Mouse (Mus musculus): ENCODE results near the gene Rplp2. TPM values are rescaled to one million over a fixed set of nuclear protein-coding genes. Genes with fewer than 3 reads are reported as not detected.

Gene Rplp2
- polyA plus RNA-seq, 1 experiment from 2014 or later: 684 TPM

DNA sequence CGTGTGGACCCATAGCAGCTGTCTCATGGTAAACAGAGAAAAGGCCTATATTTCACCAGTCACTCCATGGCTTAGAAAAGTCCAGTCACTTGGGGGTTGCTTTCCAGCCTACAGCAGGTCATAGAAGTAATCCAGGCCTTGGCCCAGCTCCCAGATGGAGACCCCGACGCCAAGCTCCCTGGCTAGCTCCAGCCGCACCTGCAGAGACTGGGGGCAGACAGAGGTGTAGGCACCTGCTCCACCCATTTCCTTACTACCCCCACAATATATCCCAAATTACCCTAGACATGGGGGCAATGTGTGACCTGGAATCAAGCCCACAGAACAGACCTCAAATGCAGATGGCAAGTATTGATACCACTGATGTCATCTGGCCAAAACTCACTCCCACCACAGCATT lies 48.8 kb downstream of the Rplp2 start:
- H3K4me2 ChIP-seq (ENCODE audit: low read length): no peak overlapping the region
- no peak overlapping the region for H3K9ac ChIP-seq (replicated peaks; ENCODE audit: low read depth, low read length)
- H3K27me3 ChIP-seq (replicated peaks; ENCODE audit: control insufficient read depth, insufficient read depth, low read length): no peaks in the 10 kb centered on the region
- ATAC-seq: no peak
- no peaks in the 10 kb centered on the region for H3K4me1 ChIP-seq (replicated peaks; ENCODE audit: control insufficient read depth, insufficient read depth, low read length)
- peaks cover 2% of the 10 kb centered on the region; the same call in 1 of the 2 replicates for H3K36me3 ChIP-seq (ENCODE audit: control insufficient read depth, insufficient read depth)
- H3K27ac ChIP-seq (ENCODE audit: low read length): no peak overlapping the region
- no peaks in the 10 kb centered on the region for H3K9me3 ChIP-seq (ENCODE audit: control insufficient read depth, low read length)
- WGBS: 87% methylated on average over 4 of the region's 4 CpGs
- no peak overlapping the region for H3K4me3 ChIP-seq (replicated peaks; ENCODE audit: low read length)

DNA sequence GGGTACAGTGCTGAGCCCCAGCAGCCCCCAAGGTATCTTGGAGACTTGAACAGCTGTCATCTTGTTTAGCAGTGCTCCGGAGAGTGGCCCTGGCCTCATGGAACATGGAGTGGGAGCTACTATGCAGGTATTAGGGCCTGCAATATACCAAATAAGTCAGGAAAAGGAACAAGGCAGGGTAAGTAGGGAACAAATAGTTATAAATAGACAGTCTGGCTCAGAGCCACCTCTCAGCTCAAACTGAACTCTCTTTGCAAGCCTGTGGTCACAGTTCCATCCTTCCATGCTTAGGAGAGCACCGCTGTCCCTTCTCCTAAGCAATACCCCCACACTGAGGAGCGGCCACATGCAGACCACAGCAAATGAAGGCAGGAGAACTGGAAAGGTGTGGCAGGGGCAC lies 50.4 kb downstream of the Rplp2 start:
- Histone ChIP-seq H3K9ac (replicated peaks; ENCODE audit: low read depth, low read length) (no peak overlapping the region), H3K27ac (ENCODE audit: low read length) (no peak overlapping the region), H3K4me3 (replicated peaks; ENCODE audit: low read length) (no peak overlapping the region), H3K27me3 (replicated peaks; ENCODE audit: control insufficient read depth, insufficient read depth, low read length) (no peaks in the 10 kb centered on the region), H3K4me1 (replicated peaks; ENCODE audit: control insufficient read depth, insufficient read depth, low read length) (no peaks in the 10 kb centered on the region), H3K4me2 (ENCODE audit: low read length) (no peak overlapping the region), H3K36me3 (ENCODE audit: control insufficient read depth, insufficient read depth) (peaks cover 2% of the 10 kb centered on the region; the same call in 1 of the 2 replicates), H3K9me3 (ENCODE audit: control insufficient read depth, low read length) (no peaks in the 10 kb centered on the region)
- ATAC-seq: no peak
- whole genome bisulfite sequencing: 95% methylated on average over 3 of the region's 3 CpGs

Other genes with a start within 250 kb of the Rplp2 start
- gene Lmntd2, start 233.3 kb upstream of the Rplp2 start, polyA plus RNA-seq (2015; fragmentation: Nextera tagmentation; extraction: Ambion mirVana): 0.76 and 1.2 TPM in 2 replicates
- 22.9 and 23.6 TPM in 2 replicates for gene Rassf7, start 231.5 kb upstream of the Rplp2 start, polyA plus RNA-seq (2015; fragmentation: Nextera tagmentation; extraction: Ambion mirVana)
- 90.2 and 96.1 TPM in 2 replicates for gene Phrf1, start 218.6 kb upstream of the Rplp2 start, polyA plus RNA-seq (2015; fragmentation: Nextera tagmentation; extraction: Ambion mirVana)
- gene Irf7, start 180.9 kb upstream of the Rplp2 start, polyA plus RNA-seq (2015; fragmentation: Nextera tagmentation; extraction: Ambion mirVana): 0.76 and 1.9 TPM in 2 replicates
- gene Cdhr5, start 170.6 kb upstream of the Rplp2 start, polyA plus RNA-seq (2015; fragmentation: Nextera tagmentation; extraction: Ambion mirVana): not detected in 2 replicates
- gene Sct, start 168.2 kb upstream of the Rplp2 start, polyA plus RNA-seq (2015; fragmentation: Nextera tagmentation; extraction: Ambion mirVana): 0.55 and 2.0 TPM in 2 replicates
- 0.47 and 0.52 TPM in 2 replicates for gene Drd4, start 155.4 kb upstream of the Rplp2 start, polyA plus RNA-seq (2015; fragmentation: Nextera tagmentation; extraction: Ambion mirVana)
- 144 and 164 TPM in 2 replicates for gene Deaf1, start 119.7 kb upstream of the Rplp2 start, polyA plus RNA-seq (2015; fragmentation: Nextera tagmentation; extraction: Ambion mirVana)
- gene Tmem80, start 119.6 kb upstream of the Rplp2 start, polyA plus RNA-seq (2015; fragmentation: Nextera tagmentation; extraction: Ambion mirVana): 53.6 and 62.2 TPM in 2 replicates
- gene Eps8l2, start 108.5 kb upstream of the Rplp2 start, polyA plus RNA-seq (2015; fragmentation: Nextera tagmentation; extraction: Ambion mirVana): 0.67 and 0.93 TPM in 2 replicates
- gene Taldo1, start 55.2 kb upstream of the Rplp2 start, polyA plus RNA-seq (2015; fragmentation: Nextera tagmentation; extraction: Ambion mirVana): 342 and 375 TPM in 2 replicates
- gene Gatd1, start 33.2 kb upstream of the Rplp2 start, polyA plus RNA-seq (2015; fragmentation: Nextera tagmentation; extraction: Ambion mirVana): 56.4 and 65.9 TPM in 2 replicates
- 52.4 and 70.3 TPM in 2 replicates for gene Cend1, start 17.9 kb upstream of the Rplp2 start, polyA plus RNA-seq (2015; fragmentation: Nextera tagmentation; extraction: Ambion mirVana)
- gene Slc25a22, start 9.5 kb upstream of the Rplp2 start, polyA plus RNA-seq (2015; fragmentation: Nextera tagmentation; extraction: Ambion mirVana): 88.4 and 111 TPM in 2 replicates
- 7.9 and 9.9 TPM in 2 replicates for gene Pidd1, start 3.3 kb upstream of the Rplp2 start, polyA plus RNA-seq (2015; fragmentation: Nextera tagmentation; extraction: Ambion mirVana)
- gene Pnpla2, start 7.8 kb downstream of the Rplp2 start, polyA plus RNA-seq (2015; fragmentation: Nextera tagmentation; extraction: Ambion mirVana): 20.5 and 23.2 TPM in 2 replicates
- gene Cracr2b, start 13.7 kb downstream of the Rplp2 start, polyA plus RNA-seq (2015; fragmentation: Nextera tagmentation; extraction: Ambion mirVana): 5.2 and 5.3 TPM in 2 replicates
- gene Cd151, start 20.0 kb downstream of the Rplp2 start, polyA plus RNA-seq (2015; fragmentation: Nextera tagmentation; extraction: Ambion mirVana): 20.8 TPM in 2 replicates
- gene Polr2l, start 27.8 kb downstream of the Rplp2 start, polyA plus RNA-seq (2015; fragmentation: Nextera tagmentation; extraction: Ambion mirVana): 60.7 and 61.9 TPM in 2 replicates
- gene Tspan4, start 27.9 kb downstream of the Rplp2 start, polyA plus RNA-seq (2015; fragmentation: Nextera tagmentation; extraction: Ambion mirVana): 29.8 and 31.8 TPM in 2 replicates
- 31.2 and 35.6 TPM in 2 replicates for gene Chid1, start 92.5 kb downstream of the Rplp2 start, polyA plus RNA-seq (2015; fragmentation: Nextera tagmentation; extraction: Ambion mirVana)
- 123 TPM in 2 replicates for gene Ap2a2, start 114.8 kb downstream of the Rplp2 start, polyA plus RNA-seq (2015; fragmentation: Nextera tagmentation; extraction: Ambion mirVana)
- 0.15 and 0.20 TPM in 2 replicates for gene Muc6, start 207.9 kb downstream of the Rplp2 start, polyA plus RNA-seq (2015; fragmentation: Nextera tagmentation; extraction: Ambion mirVana)
- 0.18 and 0.47 TPM in 2 replicates for gene Muc2, start 243.0 kb downstream of the Rplp2 start, polyA plus RNA-seq (2015; fragmentation: Nextera tagmentation; extraction: Ambion mirVana)